Mouse (Mus musculus): Measurements from ENCODE around the gene Gsap. TPM values are rescaled to one million over a fixed set of nuclear protein-coding genes. Genes with fewer than 3 reads are reported as not detected.
"Not testable (repeated sequence)": the region's sequence is repeated elsewhere in the genome, so short reads cannot be mapped to it uniquely, and the experiment has no call there.

Gene Gsap
- polyA plus RNA-seq, 1 experiment from 2014 or later, result 2.9 TPM

GRCm38 (mm10) chr5:21160781-21161180 lies 25.3 kb upstream of the Gsap start:
- no peaks in the 10 kb centered on the region for H3K4me1 ChIP-seq
- H3K36me3 ChIP-seq, result no peaks in the 10 kb centered on the region
- H3K9me3 ChIP-seq, result peaks cover 5% of the 10 kb centered on the region
- no peak overlapping the region for H3K4me2 ChIP-seq
- ATAC-seq (ENCODE audit: insufficient number of reproducible peaks, insufficient read depth, low FRiP score, low TSS enrichment, low read depth), result no peak
- no peak overlapping the region for H3K4me3 ChIP-seq
- WGBS, result 85% methylated on average over 1 of the region's 1 CpGs
- H3K27me3 ChIP-seq, result no peaks in the 10 kb centered on the region
- no peak overlapping the region for H3K27ac ChIP-seq
- H3K9ac ChIP-seq, result no peak overlapping the region

- Histone ChIP-seq H3K4me2 (no peak overlapping the region), H3K4me1 (no peaks in the 10 kb centered on the region), H3K9me3 (no peaks in the 10 kb centered on the region), H3K36me3 (no peaks in the 10 kb centered on the region), H3K9ac (no peak overlapping the region), H3K27me3 (no peaks in the 10 kb centered on the region), H3K27ac (no peak overlapping the region), H3K4me3 (no peak overlapping the region)
- WGBS, result 80% methylated on average over 3 of the region's 3 CpGs
- no peak for ATAC-seq (ENCODE audit: insufficient number of reproducible peaks, insufficient read depth, low FRiP score, low TSS enrichment, low read depth)
Measured at GRCm38 (mm10) chr5:21163421-21163820, 22.6 kb upstream of the Gsap start.

DNA sequence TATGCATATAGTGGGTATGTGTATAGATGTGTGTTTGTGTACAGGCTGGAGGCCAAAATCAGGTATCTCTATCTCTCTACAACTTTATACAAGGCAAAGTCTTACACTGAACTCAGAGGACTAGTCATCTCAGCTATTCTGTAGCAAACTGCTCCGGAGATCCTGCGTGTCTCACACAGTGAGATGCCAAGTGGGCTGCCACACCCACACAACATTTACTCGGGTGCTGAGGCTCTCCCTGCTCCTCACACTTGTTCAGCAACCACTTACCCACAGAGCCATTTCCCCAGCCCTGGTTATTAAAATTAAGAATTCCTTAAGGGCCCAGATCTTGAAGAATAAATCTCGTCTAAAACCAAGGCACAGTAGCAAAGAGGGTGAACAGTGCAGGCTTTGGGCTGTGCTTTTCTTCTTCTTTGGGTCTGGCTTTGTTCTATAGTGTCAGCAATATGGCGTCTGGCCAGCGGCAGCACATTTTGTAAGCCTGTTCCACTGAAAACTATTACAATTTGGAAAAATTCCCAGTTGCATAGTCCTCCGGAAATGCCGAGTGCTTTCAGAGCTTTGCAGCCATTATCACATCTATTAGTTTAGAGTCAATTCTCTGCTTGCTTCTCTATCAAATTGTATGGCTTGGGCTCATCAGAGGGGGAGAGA lies 17.2 kb upstream of the Gsap start:
- ATAC-seq (ENCODE audit: insufficient number of reproducible peaks, insufficient read depth, low FRiP score, low TSS enrichment, low read depth), result no peak
- Histone ChIP-seq H3K4me3 (no peak overlapping the region), H3K4me2 (no peak overlapping the region), H3K9ac (no peak overlapping the region), H3K36me3 (no peaks in the 10 kb centered on the region), H3K27me3 (no peaks in the 10 kb centered on the region), H3K27ac (no peak overlapping the region), H3K4me1 (no peaks in the 10 kb centered on the region), H3K9me3 (no peaks in the 10 kb centered on the region)
- 67% methylated on average over 8 of the region's 8 CpGs for WGBS

DNA sequence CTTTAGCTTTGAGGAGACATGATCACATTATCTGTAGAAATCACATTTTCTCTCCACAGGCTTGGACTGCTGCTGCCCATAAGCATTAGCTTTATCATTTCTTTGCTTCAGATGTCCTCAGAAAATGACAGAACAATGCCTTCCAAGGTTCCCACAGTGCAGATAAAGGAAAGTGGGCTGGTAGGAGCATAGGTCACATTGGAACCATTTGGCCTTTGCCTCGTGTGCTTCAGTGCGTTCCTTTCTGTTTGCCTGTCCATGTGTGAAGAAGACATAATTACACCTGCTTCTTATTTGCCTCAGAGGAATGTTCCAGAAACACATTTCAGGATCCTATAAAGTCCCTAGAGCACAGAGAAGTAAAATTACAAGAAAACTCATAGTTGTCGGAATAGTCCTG lies 16.7 kb upstream of the Gsap start:
- WGBS, result 55% methylated on average over 3 of the region's 3 CpGs
- H3K9ac ChIP-seq, result no peak overlapping the region
- no peak for ATAC-seq (ENCODE audit: insufficient number of reproducible peaks, insufficient read depth, low FRiP score, low TSS enrichment, low read depth)
- no peak overlapping the region for H3K4me3 ChIP-seq
- H3K27me3 ChIP-seq, result no peaks in the 10 kb centered on the region
- no peaks in the 10 kb centered on the region for H3K9me3 ChIP-seq
- H3K36me3 ChIP-seq, result no peaks in the 10 kb centered on the region
- no peaks in the 10 kb centered on the region for H3K4me1 ChIP-seq
- H3K4me2 ChIP-seq, result no peak overlapping the region
- H3K27ac ChIP-seq, result no peak overlapping the region

- no peaks in the 10 kb centered on the region for H3K36me3 ChIP-seq
- WGBS, result 84% methylated on average over 1 of the region's 1 CpGs
- H3K9me3 ChIP-seq, result no peaks in the 10 kb centered on the region
- H3K4me2 ChIP-seq, result no peak overlapping the region
- H3K9ac ChIP-seq, result no peak overlapping the region
- no peaks in the 10 kb centered on the region for H3K4me1 ChIP-seq
- ATAC-seq (ENCODE audit: insufficient number of reproducible peaks, insufficient read depth, low FRiP score, low TSS enrichment, low read depth), result no peak
- H3K27me3 ChIP-seq, result no peaks in the 10 kb centered on the region
- H3K27ac ChIP-seq, result no peak overlapping the region
- no peak overlapping the region for H3K4me3 ChIP-seq
Measured at GRCm38 (mm10) chr5:21169877-21170276, 16.2 kb upstream of the Gsap start.

DNA sequence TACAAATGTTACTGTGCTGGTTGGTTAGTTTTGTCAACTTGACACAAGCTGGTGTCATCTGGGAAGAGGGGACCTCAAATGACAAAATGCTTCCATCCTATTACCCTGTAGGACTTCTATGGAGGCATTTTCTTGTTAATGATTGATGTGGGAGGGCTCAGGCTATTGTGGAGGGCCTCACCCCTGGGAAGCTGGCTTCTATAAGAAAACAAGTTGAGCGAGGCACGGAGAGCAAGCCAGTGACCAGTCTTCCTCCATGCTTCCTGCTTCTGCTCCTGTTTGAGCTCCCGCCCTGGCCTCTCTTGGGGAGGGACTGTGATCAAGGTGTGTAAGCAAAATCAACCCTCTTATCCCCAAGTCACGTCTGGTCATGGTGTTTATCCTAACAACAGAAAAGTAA lies 15.6 kb upstream of the Gsap start:
- WGBS, result 50% methylated on average over 4 of the region's 4 CpGs
- Histone ChIP-seq H3K27me3 (no peaks in the 10 kb centered on the region), H3K27ac (no peak overlapping the region), H3K36me3 (no peaks in the 10 kb centered on the region), H3K4me1 (peaks cover 4% of the 10 kb centered on the region), H3K4me3 (no peak overlapping the region), H3K9ac (no peak overlapping the region), H3K4me2 (no peak overlapping the region), H3K9me3 (no peaks in the 10 kb centered on the region)
- ATAC-seq (ENCODE audit: insufficient number of reproducible peaks, insufficient read depth, low FRiP score, low TSS enrichment, low read depth), result no peak

- Histone ChIP-seq H3K36me3 (no peaks in the 10 kb centered on the region), H3K4me3 (no peak overlapping the region), H3K4me1 (peaks cover 8% of the 10 kb centered on the region), H3K9ac (no peak overlapping the region), H3K4me2 (no peak overlapping the region), H3K27ac (no peak overlapping the region), H3K9me3 (no peaks in the 10 kb centered on the region), H3K27me3 (no peaks in the 10 kb centered on the region)
- ATAC-seq (ENCODE audit: insufficient number of reproducible peaks, insufficient read depth, low FRiP score, low TSS enrichment, low read depth), result no peak
- 54% methylated on average over 5 of the region's 5 CpGs for WGBS
Measured at GRCm38 (mm10) chr5:21170898-21171297, 15.2 kb upstream of the Gsap start.

- Histone ChIP-seq H3K4me1 (peaks cover 8% of the 10 kb centered on the region), H3K4me2 (no peak overlapping the region), H3K27ac (no peak overlapping the region), H3K36me3 (no peaks in the 10 kb centered on the region), H3K27me3 (no peaks in the 10 kb centered on the region), H3K9ac (no peak overlapping the region), H3K4me3 (no peak overlapping the region), H3K9me3 (no peaks in the 10 kb centered on the region)
- ATAC-seq (ENCODE audit: insufficient number of reproducible peaks, insufficient read depth, low FRiP score, low TSS enrichment, low read depth), result no peak
- 52% methylated on average over 6 of the region's 6 CpGs for WGBS
Measured at GRCm38 (mm10) chr5:21171336-21171735, 14.7 kb upstream of the Gsap start.

GRCm38 (mm10) chr5:21172316-21172715 lies 13.7 kb upstream of the Gsap start:
- H3K4me2 ChIP-seq, result no peak overlapping the region
- H3K9me3 ChIP-seq, result no peaks in the 10 kb centered on the region
- H3K36me3 ChIP-seq, result no peaks in the 10 kb centered on the region
- H3K27ac ChIP-seq, result no peak overlapping the region
- no peak for ATAC-seq (ENCODE audit: insufficient number of reproducible peaks, insufficient read depth, low FRiP score, low TSS enrichment, low read depth)
- H3K4me1 ChIP-seq, result peaks cover 8% of the 10 kb centered on the region
- no peaks in the 10 kb centered on the region for H3K27me3 ChIP-seq
- 65% methylated on average over 3 of the region's 3 CpGs for WGBS
- H3K9ac ChIP-seq, result no peak overlapping the region
- H3K4me3 ChIP-seq, result no peak overlapping the region

DNA sequence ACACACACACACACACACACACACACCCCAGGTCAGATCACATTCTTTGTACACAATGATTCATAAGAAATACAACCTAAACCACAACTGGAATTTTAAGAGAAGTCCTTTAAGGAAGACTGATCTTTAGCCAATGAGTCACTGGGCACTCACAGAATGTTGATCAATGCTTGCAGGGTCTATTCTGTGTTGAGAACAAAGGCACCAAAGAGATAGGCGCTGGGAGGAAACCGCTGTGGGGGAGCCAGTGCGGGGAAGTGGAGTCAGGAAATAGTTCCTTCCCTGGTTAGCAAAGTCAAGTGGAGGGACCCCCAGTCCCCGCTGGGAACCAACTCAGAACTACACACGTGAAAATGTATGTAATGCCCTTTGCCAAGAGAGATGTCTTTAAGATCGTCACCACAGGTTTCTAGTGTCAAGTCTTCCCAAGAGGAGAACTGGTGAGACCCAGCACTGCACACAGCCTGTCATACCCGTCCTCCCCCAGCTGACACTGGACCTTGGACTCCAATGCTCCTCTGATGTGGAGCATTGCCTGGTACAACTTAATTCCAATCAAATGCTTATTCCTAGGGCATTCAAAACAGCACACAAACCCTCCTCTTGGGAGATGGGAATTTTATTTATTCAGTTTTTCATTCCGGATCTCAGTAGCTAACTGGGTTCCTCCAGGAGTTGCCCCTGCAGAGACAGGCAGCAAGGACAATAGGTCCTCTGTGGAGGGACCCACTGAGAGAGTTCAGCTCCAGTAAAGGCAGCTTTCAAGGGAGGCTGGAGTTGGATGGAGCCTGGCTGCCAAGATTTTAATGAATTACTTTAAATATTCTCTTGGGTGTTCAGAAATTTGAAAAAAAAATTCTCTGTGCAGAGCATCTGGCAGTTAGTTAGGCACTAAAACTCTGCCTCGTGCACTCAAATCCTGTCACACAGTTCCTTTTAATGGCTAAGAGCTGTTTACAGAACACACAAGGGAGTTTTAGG lies 10.6 kb upstream of the Gsap start:
- WGBS, result 17% methylated on average over 9 of the region's 9 CpGs
- H3K27me3 ChIP-seq, result no peaks in the 10 kb centered on the region
- H3K36me3 ChIP-seq, result no peaks in the 10 kb centered on the region
- H3K27ac ChIP-seq, result peak overlapping the region; percentile 56; the same call in 1 of the 2 replicates
- no peak overlapping the region for H3K4me2 ChIP-seq
- H3K4me3 ChIP-seq, result no peak overlapping the region
- peaks cover 8% of the 10 kb centered on the region for H3K4me1 ChIP-seq
- no peaks in the 10 kb centered on the region for H3K9me3 ChIP-seq
- no peak for ATAC-seq (ENCODE audit: insufficient number of reproducible peaks, insufficient read depth, low FRiP score, low TSS enrichment, low read depth)
- no peak overlapping the region for H3K9ac ChIP-seq

GRCm38 (mm10) chr5:21179496-21179895 lies 6.6 kb upstream of the Gsap start:
- Histone ChIP-seq H3K36me3 (no peaks in the 10 kb centered on the region), H3K9me3 (no peaks in the 10 kb centered on the region), H3K4me2 (no peak overlapping the region), H3K4me3 (no peak overlapping the region), H3K4me1 (peaks cover 8% of the 10 kb centered on the region), H3K27ac (no peak overlapping the region), H3K27me3 (no peaks in the 10 kb centered on the region), H3K9ac (no peak overlapping the region)
- no peak for ATAC-seq (ENCODE audit: insufficient number of reproducible peaks, insufficient read depth, low FRiP score, low TSS enrichment, low read depth)

GRCm38 (mm10) chr5:21183046-21183445 lies 3.0 kb upstream of the Gsap start:
- not testable (repeated sequence) for H3K27me3 ChIP-seq; ATAC-seq (ENCODE audit: insufficient number of reproducible peaks, insufficient read depth, low FRiP score, low TSS enrichment, low read depth); H3K9me3 ChIP-seq; H3K4me1 ChIP-seq; H3K4me2 ChIP-seq; H3K36me3 ChIP-seq; H3K27ac ChIP-seq; H3K9ac ChIP-seq; H3K4me3 ChIP-seq
- WGBS, result 55% methylated on average over 2 of the region's 2 CpGs

Measured in embryonic facial prominence, embryonic 13.5 days (tissue).